Mouse (Mus musculus): ENCODE data around the gene Milr1. TPM values are rescaled to one million over a fixed set of nuclear protein-coding genes. Genes with fewer than 3 reads are reported as not detected.
"Not testable (repeated sequence)": the region's sequence is repeated elsewhere in the genome, so short reads cannot be mapped to it uniquely, and the experiment has no call there.

Gene Milr1
- total RNA-seq, 4 experiments from 2014 or later = 0.40 TPM; not detected in 3

DNA sequence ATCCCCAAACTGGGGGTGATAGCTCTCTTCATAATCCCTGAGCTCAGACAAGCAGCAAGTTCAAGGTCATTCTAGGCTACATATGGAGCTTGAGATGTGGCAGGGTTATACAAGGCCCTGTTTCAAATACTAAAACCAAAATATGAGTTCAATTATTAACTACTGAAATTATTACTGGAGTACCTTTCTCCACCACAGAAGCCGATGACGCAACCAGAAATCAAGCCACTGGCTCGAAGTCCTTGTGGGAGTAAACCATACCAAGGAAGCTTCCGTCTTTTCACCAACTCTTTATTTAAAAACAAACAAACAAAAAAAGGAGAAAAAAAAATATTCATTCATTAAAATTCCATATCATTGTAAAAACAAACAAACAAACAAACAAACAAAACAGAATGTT lies 25.9 kb downstream of the Milr1 start:
- no peak for DNase-seq (ENCODE audit: low spot score in 2 of 2)

DNA sequence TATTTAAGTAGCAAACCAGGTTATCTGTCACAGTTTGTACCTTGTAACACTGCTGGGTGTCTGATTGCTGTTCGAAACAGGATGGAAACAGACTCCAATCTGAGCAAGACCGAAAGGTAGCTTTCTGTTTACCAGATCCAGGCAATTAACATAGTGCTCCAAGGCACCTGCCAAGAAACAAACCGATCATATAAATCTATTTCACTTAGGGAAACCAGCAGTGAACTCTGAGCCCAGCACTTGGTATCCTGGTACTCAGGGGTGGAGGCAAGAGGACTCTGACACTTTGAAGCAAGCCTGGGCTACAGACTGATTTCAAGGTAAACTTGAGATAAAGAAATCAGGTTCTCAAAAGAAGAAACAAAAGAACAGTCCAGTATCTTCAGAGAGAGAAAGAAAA lies 26.4 kb downstream of the Milr1 start:
- no peak for DNase-seq (ENCODE audit: low spot score in 2 of 2)

DNA sequence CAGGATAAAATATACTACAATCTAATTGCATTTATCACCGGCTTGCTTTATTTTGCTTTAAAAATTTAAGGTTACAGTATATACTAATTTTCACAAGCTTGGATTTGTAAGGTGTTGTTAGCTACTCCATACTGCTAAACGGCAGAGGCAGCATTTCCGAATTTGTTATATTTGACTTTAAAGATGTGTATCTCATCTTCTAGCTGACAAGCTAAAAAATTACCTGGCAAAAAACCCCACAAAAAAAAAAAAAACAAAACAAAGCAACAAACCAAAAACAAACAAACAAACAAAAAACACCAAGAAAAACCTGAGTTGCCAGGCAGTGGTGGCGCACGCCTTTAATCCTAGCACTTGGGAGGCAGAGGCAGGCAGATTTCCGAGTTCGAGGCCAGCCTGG lies 27.1 kb downstream of the Milr1 start:
- no peak for DNase-seq (ENCODE audit: low spot score in 2 of 2)

DNA sequence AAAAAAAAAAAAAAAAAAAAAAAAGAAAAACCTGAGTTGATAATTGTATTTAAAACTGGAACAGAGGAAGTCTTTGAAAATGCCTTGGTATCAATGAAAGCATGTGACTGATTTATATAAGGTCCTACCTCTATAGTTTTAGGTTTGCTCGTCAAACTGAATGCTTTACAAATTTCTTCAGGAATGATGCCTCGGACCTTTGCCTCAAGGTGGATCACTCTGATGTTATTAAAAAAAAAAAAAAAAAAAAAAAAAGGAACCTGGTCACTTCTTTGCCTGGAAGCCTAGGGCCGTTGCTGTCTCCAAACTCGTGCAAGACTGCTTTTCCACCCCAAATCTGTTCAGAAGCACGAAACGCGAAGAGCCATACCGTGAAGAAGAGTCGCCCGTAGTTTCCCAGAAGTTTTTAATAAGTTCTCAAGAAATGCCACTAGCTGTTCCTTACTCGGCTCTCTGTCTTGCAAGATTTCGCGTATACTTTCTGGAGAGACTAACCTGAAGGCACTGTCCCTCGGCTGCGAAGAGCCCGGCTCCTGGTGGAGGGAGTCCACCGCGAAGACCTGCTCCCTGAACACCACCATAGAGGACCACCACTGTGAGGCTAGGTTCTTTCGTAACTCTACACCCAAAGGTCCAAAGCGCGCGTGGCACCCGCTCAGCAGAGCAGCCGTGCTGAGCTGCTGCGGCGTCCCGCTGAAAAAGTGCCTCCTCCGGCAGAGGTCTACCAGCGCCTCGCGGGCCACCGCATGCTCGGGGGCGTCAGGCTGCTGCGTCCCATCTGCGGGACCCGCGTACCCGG lies 27.8 kb downstream of the Milr1 start:
- DNase-seq (ENCODE audit: low spot score in 2 of 2) = no peak

DNA sequence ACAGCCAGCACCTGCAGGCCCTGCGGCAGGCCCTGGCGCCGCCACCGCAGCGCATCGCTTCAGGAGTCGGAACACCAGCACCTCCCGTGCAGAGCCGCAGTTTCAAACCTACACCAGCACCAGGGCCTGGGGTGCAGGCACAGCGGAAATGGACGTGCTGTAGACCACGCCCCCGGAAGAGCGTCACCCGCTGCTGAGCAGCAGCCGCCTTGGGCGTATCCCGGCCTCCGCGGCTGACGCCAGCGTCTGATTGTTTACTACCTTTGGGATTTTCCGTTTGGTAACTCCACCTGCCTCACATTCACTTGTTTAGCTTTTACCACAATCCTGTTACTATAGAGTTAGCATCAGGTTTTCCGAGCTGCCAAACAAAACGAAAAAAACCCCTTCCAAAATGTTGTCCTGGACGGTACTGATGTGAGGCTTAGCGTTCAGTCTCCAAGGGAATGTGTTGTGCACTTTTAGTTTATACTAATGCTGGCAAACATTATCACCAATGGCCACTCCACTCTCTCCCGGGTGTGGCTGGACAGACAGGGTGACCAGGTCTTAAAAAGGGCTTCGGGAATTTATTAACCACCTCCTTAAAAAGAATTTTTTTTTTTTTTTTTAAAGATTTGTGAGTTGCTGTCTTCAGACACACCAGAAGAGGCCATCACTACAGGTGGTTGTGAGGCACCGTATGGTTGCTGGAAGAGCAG lies 28.5 kb downstream of the Milr1 start, which contains the start of gene Polg2:
TSS of gene Polg2 (minus strand) at position 150 of the 701 bp plus-strand sequence.
- DNase-seq (ENCODE audit: low spot score in 2 of 2) = peak; percentile 79 to 88

DNA sequence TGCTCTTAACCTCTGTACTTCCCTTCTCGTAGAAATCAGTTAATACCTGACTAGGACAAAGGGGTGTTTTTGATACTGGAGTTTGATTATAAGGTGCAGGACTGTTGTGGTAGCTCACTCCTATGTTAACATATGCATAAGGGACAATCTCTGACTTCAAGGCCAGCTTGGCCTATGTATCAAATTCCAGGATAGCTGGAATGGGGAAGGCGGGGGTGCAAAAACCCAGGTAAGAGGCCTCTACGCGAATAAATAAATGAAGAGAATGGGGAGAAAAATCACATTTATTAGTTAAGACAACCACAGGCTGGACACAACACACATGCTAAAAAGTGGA lies 29.0 kb downstream of the Milr1 start:
- no peak for DNase-seq (ENCODE audit: low spot score in 2 of 2)

DNA sequence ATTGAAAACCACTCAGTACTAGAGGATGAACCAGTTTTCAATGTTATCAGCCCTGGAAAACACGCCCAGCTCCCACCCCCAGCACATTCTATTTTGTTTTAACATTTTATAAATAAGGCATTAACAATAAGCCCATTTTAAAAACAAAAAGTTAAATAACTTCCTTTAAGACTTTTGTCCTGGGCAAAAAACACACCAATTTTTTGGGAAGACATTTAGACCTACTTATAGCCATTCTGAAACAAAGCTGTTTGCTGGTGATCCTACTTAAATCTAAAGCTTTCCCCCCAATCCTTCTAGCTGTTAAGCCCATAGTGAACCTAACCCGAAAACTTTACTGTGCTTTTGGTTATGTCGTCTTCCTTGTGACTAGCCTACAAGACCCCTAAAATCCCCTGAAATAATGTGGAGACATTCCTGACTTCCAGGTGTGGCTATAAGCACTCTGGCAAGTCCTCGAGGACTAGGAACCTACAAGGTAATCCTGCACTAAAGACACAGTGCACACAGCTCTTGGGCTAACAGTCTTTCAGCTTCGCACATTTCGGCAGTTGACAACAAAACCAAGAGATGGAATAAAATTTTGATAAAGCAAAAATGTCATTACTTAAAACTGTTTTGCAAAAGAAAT lies 29.7 kb downstream of the Milr1 start:
- no peak for DNase-seq (ENCODE audit: low spot score in 2 of 2)

DNA sequence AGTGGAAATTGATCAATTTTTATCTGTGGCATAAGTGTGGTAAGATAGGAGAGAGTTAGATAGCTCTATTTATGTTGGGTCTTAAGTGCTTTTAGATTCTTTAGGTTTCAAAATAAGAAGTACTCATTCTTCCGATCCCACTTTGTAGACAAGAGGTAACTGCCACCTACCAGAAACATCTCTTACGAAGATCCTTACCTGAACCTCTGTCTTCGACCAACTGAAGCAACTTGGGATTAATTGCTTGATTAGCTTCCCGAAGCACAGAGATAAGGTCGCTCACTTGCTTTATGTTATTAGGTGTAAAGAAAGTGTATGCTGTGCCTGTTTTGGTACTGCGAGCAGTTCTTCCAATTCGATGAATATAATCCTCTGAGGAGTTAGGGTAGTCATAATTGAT lies 31.2 kb downstream of the Milr1 start:
- DNase-seq (ENCODE audit: low spot score in 2 of 2) = not testable (repeated sequence)

DNA sequence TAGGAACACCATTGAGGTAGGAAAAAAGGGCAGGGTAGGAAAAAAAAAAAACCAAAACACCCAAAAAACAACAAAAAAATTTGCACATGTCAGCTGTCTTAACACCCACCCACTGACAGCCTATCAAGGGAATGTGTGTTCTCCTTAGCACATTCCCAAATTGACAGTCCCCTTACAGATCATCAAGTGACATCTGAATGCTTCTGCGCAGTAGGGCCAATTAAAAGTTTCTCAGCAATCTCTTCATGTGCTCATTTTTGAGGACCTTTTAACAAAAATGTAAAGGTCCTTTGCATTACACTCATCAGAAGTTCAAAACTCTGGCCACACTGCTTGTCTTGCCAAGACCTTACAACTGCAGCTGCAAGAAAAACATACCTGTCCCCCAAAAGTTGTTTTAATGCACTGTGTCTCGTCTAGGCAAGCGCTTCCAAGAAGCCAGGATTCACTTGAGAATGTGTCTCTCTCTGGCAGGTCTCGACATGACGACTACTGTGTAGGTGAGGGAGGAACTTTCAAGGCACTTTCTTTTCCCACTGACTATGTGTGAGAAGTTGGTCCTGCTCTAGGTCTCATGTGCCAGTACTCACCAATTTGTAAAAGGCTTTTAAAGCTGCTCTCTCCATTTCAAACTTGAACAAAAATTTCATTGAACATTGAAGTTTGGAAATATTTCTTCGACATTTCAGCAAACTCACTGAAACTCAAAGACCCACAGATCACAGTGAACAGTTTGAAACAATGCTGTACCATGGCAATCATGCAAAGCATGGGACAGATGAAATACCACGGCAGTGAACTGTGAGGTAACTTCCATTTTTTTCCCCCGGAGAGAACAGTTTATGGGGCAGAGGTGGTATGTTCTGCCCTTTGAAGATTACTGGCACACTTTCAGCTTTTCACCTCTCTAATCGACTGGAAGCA lies 32.1 kb downstream of the Milr1 start:
- no peak for DNase-seq (ENCODE audit: low spot score in 2 of 2)

DNA sequence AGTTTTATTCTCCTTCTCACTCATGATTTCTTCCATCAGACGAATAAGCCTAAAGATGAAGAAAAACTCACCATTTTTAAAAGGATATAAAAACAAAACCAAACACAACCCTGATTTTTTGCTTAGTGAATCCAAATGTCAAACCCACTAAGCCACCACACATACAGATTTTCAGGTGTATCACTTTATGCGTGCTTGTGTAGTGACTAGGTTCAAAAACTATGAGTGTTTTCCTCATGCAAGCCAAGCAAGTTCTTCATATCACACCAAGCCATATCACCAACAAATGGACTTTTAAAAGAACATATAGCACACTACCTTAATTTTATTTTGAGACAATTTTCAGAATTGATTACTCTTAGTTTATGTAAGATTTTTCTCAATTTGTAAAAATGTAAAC lies 33.5 kb downstream of the Milr1 start:
- DNase-seq (ENCODE audit: low spot score in 2 of 2) = no peak

DNA sequence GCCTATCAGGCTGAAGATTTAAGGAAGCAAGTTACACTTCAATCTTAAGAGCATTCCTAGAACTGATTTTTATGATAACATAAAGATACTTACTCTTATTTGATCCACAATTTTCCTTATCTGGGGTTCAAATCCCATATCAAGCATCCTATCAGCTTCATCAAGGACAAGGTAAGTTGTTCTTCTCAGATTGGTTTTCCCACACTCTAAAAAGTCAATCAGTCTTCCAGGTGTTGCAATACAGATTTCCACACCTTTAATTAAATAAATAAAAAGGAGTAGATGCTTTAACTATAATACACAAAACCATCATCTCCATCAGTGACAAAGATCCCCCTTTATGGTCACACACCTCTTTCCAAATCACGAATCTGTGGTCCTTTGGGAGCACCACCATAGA lies 34.0 kb downstream of the Milr1 start:
- DNase-seq (ENCODE audit: low spot score in 2 of 2) = no peak

DNA sequence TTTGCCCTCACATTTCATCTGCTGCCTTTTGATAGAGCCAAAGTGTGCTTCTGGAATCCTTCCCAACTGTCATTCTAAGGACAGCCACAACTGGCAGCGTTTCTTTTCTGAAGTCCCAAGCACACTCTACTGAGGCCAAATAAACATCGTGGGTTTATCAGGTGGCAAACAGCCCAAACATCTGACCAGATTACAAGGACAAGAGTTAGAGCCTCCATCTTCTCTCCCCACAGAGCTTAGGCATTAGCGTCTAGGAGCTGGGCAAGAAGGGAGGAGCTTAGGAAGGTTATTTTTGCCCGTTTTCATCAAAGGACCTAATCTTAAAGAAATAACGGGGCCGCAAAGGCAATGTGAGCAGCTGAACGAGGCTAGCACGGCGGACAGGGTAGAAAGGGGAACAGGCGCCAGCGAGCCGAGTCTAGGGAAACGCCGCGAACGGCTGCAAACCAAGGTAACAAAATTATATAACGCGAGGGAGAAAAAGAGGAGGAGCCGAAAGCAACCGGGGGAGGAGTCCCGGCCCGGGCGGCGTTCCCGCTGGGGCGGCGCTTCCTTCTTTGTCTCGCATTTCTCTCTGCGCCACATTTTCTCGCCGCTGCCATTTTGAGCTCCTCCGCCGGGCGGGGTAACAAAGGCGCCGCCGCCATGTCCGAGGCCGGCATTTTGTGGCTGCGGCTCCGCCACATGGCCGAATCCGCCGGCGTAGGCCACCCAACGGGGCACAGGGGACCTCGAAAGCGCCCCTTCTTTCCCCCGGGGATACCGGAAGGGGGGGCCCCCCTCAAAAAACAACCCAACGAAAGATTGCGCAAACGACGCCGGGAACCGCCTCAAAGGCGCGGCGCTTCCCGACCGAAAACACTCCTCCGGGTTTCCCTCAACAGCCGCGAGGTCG lies 36.4 kb downstream of the Milr1 start:
- peak; percentile 88 to 91 for DNase-seq (ENCODE audit: low spot score in 2 of 2)

DNA sequence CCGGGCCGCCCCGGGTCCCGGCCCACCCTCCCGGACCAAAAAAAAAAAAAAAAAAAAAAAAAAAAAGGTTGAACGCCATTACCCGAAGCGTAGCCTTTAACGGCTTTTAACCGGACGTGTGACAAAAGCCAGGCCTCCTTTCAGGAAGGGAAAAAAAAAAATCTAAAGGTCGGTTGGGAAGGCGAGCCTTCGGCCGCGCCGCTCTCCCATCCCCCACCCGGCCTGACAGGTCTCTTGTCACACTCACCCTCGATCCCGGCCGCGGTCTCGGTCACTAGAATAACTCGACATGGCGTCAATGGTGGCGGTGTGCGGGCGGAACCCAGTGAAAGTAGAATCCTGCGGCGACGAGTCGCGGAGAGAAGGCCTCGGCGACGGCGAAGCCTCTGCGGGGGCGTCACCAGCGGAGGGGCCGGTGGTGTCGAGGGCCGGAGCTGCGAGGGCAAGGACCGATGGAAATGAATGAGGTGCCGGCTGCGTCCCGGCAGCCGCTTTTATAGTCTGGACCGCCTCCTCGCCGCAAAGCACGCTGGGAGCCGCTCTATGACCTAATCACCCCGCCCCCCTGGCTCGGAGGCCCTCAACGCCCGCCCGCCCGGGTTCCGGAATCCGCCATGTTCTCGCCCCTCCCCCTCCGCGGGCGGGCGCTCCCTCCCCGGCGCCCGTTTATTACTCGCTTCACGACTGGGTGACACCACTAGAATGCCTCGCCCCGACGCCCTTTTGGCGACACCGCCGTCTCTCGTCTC lies 37.2 kb downstream of the Milr1 start:
- peak; percentile 97 for DNase-seq (ENCODE audit: low spot score in 2 of 2)

DNA sequence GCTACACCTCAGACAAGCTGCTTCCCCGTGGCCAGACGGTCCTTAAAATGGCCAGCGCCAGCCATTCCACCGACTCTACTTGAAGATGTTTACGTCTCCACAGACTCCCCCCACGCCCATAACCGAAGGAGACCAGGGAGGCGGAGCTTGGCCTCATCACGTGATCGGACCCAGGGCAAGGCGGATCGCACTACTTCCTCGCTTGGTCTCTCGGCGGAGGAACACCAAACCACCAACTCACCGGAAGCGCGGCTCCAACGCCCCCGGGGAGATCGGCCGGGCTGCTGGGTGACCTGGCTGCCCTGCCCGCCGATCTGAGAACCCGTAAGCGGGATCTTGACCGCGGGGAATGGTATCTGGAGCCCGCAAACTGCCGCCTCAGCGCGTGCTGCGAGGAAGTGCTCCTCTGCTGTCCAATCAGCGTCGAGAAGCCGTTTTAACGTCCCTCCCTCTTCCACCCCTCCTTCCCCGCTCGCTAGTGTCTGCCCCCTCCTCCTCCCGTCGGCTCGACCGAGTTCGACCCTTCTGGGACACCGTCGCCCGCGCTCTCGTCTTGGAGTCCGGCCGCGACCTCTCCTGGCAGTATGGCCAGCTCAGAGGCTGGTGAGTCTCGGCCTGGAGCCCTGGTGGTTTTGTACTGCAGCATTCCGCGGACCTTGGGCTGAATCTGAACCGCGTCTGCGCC lies 37.9 kb downstream of the Milr1 start, which contains the start of the genes Ddx5 and Cep95:
TSS of gene Ddx5 (minus strand) at position 411 of the 685 bp plus-strand sequence.
TSS of gene Cep95 (plus strand) at position 478 of the 685 bp plus-strand sequence.
- DNase-seq (ENCODE audit: low spot score in 2 of 2) = peak; percentile 97

DNA sequence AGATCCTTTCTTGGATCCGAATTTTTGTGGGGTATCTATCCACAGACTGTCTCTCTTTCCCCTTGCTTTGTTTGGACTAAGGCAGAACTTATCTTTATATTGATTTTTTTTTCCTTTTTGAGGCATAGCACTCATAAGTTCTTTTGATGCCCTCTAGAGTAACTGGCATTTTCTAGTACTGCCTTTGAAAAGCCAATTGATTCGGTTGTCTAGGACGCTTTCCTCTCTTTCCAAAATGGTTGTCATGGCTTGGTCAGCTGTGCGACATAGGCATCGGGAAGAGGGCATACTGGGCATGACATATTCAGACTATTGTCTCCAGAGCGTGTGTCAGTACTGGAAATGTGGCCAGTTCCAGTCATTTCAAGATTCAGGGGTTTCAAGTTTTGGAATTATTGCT lies 38.6 kb downstream of the Milr1 start:
- no peak for DNase-seq (ENCODE audit: low spot score in 2 of 2)

DNA sequence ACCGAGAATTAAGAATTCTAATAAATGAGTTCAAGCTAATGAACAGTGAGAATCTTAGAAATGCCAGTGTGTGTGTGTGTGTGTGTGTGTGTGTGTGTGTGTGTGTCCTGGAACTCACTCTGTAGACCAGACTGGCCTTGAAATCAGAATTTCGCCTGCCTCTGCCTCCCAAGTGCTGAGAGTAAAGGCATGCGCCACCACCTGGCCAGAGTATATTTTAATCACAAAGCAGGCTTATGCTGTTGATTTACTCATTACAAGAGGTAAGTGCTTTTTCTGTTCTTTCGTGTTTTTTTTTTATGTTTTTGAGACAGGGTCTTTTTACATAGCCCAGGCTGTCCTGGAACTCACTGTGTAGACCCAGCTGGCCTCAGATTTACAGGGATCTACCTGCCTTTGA lies 42.8 kb downstream of the Milr1 start:
- DNase-seq (ENCODE audit: low spot score in 2 of 2) = no peak

DNA sequence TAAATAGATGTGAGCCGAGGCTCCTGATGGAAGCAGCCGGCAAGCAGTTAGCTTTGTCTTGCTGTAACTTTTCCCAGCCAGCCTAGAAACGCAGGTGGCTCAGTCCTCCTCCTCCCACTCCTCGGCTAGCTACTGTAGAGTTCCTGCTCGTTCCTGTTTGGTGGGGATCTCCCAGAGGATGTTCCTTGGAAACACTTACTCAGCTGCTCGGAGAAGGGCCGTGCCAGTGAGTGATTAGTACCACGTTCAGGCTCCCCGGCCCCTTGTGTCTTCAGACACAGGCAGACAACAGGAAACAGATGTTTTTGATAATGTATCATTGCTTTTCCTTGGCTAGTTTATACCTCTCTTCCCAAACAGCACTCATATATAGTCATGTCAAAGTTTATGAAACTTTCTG lies 44.7 kb downstream of the Milr1 start:
- no peak for DNase-seq (ENCODE audit: low spot score in 2 of 2)

DNA sequence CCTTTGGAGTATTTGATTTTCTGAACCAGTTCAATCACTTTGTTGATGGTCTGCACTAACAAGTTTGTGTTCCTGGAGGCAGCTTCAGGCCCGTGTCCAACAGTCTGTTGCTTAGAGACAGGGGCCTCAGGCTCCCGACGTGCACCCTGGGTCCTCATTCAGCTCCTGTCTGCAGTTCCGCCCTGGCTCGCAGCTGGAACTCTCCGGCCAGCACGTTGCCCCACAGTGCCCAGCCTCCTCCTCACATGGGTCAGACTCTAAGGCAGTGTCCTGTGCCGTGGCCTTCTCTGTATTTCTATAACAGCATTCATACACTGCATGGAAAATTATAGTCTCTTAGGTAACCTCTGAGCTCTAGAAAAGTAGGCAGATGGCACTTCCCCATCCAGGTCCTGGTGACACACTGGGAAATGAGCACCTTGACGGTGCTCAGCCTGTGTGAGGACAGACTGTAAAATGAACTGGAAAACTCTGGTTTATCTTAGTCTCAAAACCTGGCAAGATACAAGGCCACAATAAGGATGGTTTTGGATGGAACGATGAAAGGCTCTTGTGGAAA lies 51.1 kb downstream of the Milr1 start:
- no peak for DNase-seq (ENCODE audit: low spot score in 2 of 2)

DNA sequence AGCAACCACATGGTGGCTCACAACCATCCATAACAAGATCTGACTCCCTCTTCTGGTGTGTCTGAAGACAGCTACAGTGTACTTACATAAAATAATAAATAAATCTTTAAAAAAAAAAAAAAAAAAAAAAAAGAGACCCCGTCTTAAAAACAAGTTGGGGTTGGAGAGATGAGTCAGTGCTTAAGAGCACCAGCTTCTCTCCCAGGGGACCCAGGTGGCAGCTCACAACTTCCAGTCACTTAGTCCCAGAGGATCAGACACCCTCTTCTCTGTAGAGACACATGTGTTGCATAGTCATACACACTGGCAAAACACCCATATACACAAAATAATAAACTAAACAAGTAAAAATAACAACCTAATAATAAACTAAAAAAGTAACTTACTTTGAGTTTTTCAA lies 56.4 kb downstream of the Milr1 start:
- DNase-seq (ENCODE audit: low spot score in 2 of 2) = not testable (repeated sequence)

Data from gastrocnemius, adult 8-10 months (tissue).